Mouse (Mus musculus) spleen, adult 10 weeks (tissue): ENCODE measurements around the gene Cdx4. TPM values are rescaled to one million over a fixed set of nuclear protein-coding genes. Genes with fewer than 3 reads are reported as not detected.

ENCODE experiments used
- polyA plus RNA-seq: library from polyadenylated mRNA; stranded (reverse); fragments of 350-450 nt; fragmentation: Illumina TruSeq; extraction: RNeasy Lipid Tissue Mini Kit (QIAGEN cat#74804); gene quantifications from one replicate; pipeline ENCODE4 v1.2.3, GENCODE M21; 2015; ENCODE audit warnings: low replicate concordance; ENCODE audit not compliant: insufficient read depth

The Cdx4 gene
- not detected for polyA plus RNA-seq

GRCm38 (mm10) chrX:103321146-103321545 is at the start of gene Cdx4:
Cdx4 (plus strand) TSS chrX:103321398.

GRCm38 (mm10) chrX:103356287-103356686 is 35.1 kb downstream of the Cdx4 start, which contains the start of gene Chic1:
Chic1 (plus strand) TSS chrX:103356476.

Other genes with a start within 250 kb of the Cdx4 start
- gene Nap1l2, start 134.8 kb upstream of the Cdx4 start, polyA plus RNA-seq = 0.08 TPM
- 2.8 TPM for gene Chic1, start 35.1 kb downstream of the Cdx4 start, polyA plus RNA-seq
- not detected for gene Tsx, start 93.1 kb downstream of the Cdx4 start, polyA plus RNA-seq
- not detected for gene Gm26992, start 100.6 kb downstream of the Cdx4 start, polyA plus RNA-seq